Mouse (Mus musculus): ENCODE results near the gene Heyl.

DNA sequence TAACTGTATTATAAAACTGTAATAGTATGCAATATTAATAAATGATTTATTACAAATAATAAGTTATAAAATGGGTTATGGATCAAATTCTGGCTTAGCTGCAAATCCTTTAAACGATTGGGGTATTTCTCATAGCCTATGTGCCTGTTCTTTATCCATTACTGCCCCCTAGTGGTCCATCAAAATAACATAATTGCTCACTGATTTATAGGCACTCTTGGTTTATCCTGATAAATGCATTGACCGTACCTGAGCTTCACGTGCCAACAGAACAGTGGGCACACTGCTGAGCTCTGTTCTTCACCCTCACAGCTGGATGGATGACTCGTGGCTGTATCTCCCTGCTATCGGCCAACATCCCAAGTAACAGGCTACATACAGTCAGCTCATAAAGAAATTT, 21.3 kb downstream of the Heyl start:
- no peak for TF ChIP-seq CTCF (IDR thresholded peaks at IDR 0.05; ENCODE audit: control insufficient read depth, insufficient read depth, insufficient read length)
- no peak for TF ChIP-seq USF1 (IDR thresholded peaks at IDR 0.05; ENCODE audit: low read depth)
- no peak for TF ChIP-seq MYOG (IDR thresholded peaks at IDR 0.05; ENCODE audit: control insufficient read depth, extremely low read depth, insufficient read length)
- no peak for TF ChIP-seq MAX (IDR thresholded peaks at IDR 0.05)
- TF ChIP-seq MYOD1 (IDR thresholded peaks at IDR 0.05; ENCODE audit: control insufficient read depth, insufficient read length, low read depth): no peak
- no peak for TF ChIP-seq CEBPB (IDR thresholded peaks at IDR 0.05; ENCODE audit: low read depth)
